Mouse (Mus musculus): ENCODE measurements around the gene Gm2174.

Gene Gm2174

DNA sequence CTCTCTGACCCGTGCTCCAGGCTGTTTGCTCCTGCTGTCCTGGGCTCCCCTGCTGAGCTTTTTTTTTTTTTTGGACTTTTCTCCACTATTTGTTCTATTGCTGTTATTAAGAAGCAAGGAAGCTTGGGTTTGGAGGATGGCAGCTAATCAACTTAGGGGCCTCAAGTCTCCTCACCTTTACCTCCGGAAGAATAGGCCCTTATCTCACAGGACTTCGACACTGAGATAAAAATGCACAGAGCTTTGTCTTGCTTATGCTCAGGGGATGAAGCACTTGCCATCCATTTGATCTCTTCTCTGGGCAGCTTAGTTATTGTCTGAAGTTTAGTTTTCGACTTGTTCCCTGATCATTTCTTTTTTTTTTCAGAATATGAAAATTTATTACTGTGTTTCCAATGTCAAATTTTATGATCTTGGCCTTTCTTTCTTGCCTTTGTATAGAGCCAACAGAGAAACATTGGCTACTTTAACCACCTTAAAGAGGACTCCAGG is at the start of gene Gm2174:
Gene Gm2174 (plus strand): TSS at position 442 of the 492 bp plus-strand sequence.
- DNase-seq = no peak

DNA sequence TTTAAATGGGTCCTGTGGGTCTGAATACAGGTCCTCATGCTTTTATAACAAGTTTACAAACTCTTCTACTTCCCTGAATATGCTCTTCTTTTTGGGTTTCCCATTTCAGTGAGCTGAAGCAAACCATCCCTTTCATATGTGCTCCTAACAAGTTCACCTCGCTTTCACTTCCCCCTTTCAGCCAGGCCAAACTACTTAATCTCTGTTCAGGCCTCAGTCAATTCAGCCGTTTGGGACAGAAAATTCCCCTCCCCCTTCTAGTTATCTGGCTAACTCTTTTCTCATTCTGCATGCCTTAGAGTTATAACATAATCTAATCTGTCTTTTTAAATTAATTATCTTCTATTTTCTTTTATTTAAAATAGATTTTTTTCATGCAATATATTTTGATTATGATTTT is 43.1 kb upstream of the Gm2174 start:
- DNase-seq = no peak

DNA sequence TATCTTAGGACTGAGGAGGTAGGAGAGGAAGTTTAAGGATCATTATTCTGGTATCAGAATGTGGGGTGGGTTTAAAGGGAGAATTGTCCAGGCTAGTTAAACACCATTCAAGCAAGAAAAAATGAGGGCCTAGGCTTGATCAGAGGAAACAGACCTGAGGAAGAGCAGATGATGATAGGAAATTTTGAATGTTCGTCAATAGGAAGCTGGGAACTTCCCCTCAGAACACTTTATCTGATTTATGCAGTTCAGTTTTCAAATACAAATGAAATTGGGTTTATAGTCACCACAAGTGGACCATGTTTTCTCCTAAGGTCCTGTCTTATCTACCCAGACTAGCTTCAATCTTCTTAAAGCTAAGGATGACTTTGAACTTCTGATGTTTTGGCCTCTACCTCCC is 42.3 kb upstream of the Gm2174 start:
- DNase-seq = no peak

GRCm38 (mm10) chrX:56406128-56406527 is 41.6 kb upstream of the Gm2174 start:
- DNase-seq = no peak

GRCm38 (mm10) chrX:56416277-56416676 is 31.5 kb upstream of the Gm2174 start:
- no peak for DNase-seq

- no peak for DNase-seq
Measured at GRCm38 (mm10) chrX:56417541-56417940, 30.2 kb upstream of the Gm2174 start.

GRCm38 (mm10) chrX:56430601-56431000 is 17.2 kb upstream of the Gm2174 start:
- no peak for DNase-seq

- DNase-seq = no peak
Measured at GRCm38 (mm10) chrX:56435758-56436283, 11.9 kb upstream of the Gm2174 start.

GRCm38 (mm10) chrX:56446487-56447428 is 1.0 kb upstream of the Gm2174 start:
- no peak for DNase-seq

DNA sequence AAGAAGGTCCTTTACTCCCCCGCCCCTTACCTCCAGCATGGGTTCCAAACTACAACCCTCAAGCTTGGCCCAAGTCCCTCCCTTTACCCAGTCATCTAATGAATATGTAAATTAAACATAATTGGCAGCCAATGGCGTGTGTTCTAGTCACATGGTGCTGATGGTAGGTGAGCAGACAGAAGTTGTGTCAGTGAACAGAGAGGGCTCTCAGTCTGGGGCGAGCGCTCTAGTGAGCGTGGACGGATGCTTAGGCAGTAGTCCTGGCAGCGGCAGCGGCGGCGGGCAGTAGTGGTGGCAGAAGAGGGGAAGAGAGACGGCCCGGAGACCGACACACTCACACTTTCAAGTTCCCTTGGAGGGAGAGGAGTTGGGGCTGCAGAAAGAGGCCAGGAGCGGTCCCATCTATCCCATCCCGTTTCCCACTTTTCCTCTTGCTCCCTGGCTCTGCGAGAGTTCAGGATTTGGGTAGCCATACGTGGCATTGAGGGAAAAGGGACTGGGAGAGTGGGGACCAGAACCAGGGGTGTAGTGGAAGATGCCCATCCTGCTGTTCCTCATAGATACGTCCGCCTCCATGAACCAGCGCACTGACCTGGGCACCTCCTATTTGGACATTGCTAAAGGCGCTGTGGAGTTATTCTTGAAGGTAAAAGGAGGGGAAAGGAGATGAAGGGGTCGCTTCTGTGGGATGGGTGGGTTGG is 7.1 kb downstream of the Gm2174 start, which contains the start of gene Ints6l:
Gene Ints6l (plus strand): TSS at position 187 of the 701 bp plus-strand sequence.
- DNase-seq = peak; percentile 64

GRCm38 (mm10) chrX:56455372-56456246 is 7.8 kb downstream of the Gm2174 start:
- DNase-seq = peak; percentile 81

- no peak for DNase-seq
Measured at GRCm38 (mm10) chrX:56456379-56456778, 8.6 kb downstream of the Gm2174 start.

DNA sequence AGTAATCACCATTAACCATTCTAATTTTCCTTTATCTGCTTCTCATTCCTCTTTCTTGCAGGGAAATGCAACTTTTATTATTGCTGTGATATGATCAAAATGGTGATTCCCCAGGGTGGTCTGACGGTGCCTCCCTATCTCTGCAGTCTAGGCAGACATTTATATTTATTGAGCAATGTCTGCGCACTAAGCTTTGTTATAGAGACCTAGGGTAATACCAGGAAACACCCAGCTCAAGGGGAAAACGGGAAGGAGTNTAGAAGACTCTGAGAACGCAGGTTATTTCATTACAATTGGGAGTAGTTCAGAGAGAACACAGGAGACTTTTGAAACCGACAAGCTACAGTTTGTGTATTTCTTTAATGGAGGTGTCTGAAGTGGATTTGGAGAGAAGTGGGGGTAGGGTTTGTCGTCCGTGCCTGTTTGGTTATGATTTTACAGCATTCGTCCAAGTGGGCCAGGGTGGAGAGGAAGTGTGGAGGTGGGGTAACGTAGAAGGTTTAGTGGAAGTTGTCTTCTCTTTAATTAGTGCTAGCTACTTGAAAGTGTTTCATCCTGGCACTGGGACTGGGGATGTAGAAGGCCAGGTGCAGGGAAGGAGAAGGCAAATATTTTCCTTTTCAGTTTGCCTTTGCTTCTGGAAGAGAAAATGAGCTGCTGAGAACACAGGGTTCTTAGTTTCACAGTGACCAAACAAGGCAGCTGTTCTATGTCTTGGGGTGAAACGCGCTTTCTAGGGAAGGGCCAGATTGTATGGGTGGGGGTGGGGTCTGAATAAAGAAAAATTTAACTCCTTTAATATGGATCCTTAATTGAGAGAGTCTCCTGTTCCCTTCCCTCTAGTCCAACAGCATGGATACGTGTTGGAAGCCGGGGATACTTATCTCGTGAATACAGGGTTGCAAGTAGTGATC is 14.5 kb downstream of the Gm2174 start:
- no peak for DNase-seq

DNA sequence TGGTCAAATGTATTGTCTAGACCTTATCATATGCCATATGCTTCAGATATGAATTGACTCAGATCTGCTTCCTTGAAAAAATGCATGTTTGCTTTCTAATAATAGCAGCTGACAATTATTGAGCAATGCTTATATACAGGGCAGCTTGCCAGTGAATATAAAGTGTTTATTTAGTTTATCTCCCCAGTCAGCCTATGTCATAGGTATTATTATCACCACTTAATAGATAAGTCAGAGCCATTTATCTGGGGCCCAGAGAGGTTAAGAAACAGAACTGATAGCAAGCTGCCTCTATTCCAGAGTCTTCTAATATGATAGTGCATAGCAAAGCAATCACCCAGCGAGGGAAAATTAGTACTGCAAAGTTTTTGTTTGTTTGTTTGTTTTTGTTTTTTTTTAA is 17.1 kb downstream of the Gm2174 start:
- DNase-seq = no peak

DNA sequence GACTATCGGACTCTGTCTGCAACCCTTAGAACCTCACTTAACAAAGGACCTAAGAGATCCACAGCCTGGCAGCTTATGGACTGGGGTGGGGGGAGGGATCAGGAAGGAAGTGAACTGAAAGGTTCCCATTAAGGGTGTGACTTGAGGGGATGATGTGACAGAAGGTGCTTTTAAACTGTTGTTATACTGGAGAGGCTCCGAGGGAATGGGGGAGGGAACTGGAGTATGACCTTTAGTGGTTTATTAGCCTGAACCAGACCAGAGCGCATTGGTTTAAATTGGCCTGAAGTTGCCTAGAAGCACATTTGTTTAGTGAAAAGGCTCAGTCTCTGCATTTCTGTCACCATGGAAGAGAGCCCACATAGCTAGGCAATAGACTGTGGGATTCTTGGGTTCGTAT is 19.9 kb downstream of the Gm2174 start:
- no peak for DNase-seq

- DNase-seq = no peak
Measured at GRCm38 (mm10) chrX:56468422-56468821, 20.7 kb downstream of the Gm2174 start.

DNA sequence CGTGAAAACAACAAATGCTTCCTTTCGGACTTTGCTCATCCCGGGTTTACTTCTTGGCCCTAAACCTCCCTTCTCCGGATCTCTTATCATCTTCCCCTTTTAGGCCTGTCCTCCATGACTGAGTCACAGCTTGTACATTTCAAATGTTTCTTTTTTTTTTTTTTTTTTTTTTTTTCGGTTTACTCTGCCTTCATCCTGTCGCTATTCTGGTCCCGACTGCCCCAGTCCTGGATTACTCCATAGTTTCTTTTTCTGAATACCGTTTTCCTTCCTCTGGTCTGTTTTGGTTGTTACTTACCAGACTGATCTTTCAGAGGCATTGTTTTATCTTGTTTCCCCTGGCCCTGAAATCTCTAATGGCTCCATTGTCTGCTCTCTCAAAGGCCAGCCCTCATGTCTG is 26.3 kb downstream of the Gm2174 start:
- DNase-seq = no peak

DNA sequence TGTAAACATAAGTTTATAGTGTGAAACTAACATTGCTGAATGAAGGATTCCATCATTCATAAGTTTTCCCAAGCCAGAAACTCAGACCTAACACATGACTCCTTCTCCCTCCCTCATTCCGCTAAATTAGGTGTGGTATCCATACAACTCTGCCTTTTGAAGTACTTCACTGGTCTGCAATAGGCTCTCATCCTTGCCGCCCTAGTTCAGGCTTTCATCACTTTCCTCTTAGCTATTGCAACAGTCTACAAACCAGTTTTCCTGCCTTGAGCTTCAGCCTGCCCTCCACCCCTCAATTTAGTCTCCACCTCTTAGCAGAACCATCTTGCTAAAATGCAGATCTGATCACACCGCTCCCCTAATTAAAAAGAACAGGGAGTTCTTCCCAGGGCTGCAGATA is 29.8 kb downstream of the Gm2174 start:
- DNase-seq = no peak

DNA sequence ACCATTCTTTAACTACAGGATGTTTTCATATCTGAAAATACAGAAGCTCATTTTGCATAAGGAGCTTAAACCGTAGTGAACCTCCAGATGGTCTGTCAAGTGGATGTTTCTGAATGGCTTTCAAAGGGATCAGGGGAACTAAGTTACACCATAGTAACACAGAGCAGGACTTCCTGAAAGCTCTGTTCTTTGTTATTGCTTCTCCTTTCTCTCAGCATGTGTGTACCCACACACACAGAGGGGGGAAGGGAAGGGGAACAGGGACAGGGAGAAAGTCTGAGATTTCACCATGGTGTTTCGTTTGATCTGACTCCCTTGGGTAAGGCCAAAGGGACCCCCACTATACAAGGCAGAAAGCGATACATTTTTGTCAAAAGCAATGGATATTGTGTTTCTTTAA is 34.1 kb downstream of the Gm2174 start:
- no peak for DNase-seq

- peak; percentile 75 for DNase-seq
Measured at GRCm38 (mm10) chrX:56489758-56490157, 42.0 kb downstream of the Gm2174 start.

GRCm38 (mm10) chrX:56497241-56497640 is 49.5 kb downstream of the Gm2174 start:
- DNase-seq = no peak
